Mouse (Mus musculus): ENCODE data around the gene Calr3.

DNA sequence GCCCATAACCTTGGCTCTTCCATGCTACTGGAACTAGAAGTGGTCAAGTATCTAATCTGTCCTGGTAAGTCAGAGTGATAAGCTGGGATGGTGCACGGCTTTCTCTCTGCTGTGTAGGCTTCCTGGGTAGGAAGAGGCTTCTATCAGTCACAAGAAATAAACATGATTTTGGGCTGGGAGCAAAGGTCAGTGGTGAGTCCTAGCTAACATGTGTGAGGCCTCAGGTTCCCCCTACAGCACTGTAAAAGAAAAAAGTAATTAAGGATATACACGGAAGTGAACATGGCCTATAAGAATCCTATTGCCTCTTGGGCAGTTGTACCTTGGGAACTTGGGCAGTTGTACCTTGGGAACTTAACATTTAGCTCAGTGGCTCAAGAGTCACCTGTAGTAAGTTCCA, 66.8 kb downstream of the Calr3 start:
- no peak for TF ChIP-seq CTCF (IDR thresholded peaks at IDR 0.05; ENCODE audit: borderline replicate concordance, extremely low read depth, insufficient read depth, insufficient read length)
- no peak for TF ChIP-seq POLR2A (IDR thresholded peaks at IDR 0.05; ENCODE audit: borderline replicate concordance, extremely low read depth, insufficient read depth, insufficient read length, poor library complexity, severe bottlenecking)

Data from brain, embryonic 14.5 days (tissue).